Mouse (Mus musculus): ENCODE results near the gene Stx18. TPM values are rescaled to one million over a fixed set of nuclear protein-coding genes. Genes with fewer than 3 reads are reported as not detected.

The Stx18 gene
- total RNA-seq (2023): 23.5 TPM

GRCm38 (mm10) chr5:38038710-38039592 lies at the start of gene Stx18:
Gene Stx18, plus strand, starts transcription at chr5:38038742.

GRCm38 (mm10) chr5:38159634-38160413 lies 121.3 kb downstream of the Stx18 start, which contains the start of gene Nsg1:
Gene Nsg1, minus strand, starts transcription at chr5:38159907.

Other genes with a start within 250 kb of the Stx18 start
- gene Msx1, start 214.2 kb upstream of the Stx18 start, total RNA-seq (2023): not detected
- not detected for gene Nsg1, start 121.2 kb downstream of the Stx18 start, total RNA-seq (2023)
- gene Zbtb49, start 181.7 kb downstream of the Stx18 start, total RNA-seq (2023): 20.0 TPM
- gene Lyar, start 181.7 kb downstream of the Stx18 start, total RNA-seq (2023): 31.5 TPM
- 64.3 TPM for gene Tmem128, start 221.4 kb downstream of the Stx18 start, total RNA-seq (2023)
- gene Otop1, start 237.2 kb downstream of the Stx18 start, total RNA-seq (2023): not detected

Data from CD4-positive naive resting alpha-beta T cell, adult 57 days (primary cell).